Mouse (Mus musculus): ENCODE measurements around the gene Llgl2.

The Llgl2 gene

DNA sequence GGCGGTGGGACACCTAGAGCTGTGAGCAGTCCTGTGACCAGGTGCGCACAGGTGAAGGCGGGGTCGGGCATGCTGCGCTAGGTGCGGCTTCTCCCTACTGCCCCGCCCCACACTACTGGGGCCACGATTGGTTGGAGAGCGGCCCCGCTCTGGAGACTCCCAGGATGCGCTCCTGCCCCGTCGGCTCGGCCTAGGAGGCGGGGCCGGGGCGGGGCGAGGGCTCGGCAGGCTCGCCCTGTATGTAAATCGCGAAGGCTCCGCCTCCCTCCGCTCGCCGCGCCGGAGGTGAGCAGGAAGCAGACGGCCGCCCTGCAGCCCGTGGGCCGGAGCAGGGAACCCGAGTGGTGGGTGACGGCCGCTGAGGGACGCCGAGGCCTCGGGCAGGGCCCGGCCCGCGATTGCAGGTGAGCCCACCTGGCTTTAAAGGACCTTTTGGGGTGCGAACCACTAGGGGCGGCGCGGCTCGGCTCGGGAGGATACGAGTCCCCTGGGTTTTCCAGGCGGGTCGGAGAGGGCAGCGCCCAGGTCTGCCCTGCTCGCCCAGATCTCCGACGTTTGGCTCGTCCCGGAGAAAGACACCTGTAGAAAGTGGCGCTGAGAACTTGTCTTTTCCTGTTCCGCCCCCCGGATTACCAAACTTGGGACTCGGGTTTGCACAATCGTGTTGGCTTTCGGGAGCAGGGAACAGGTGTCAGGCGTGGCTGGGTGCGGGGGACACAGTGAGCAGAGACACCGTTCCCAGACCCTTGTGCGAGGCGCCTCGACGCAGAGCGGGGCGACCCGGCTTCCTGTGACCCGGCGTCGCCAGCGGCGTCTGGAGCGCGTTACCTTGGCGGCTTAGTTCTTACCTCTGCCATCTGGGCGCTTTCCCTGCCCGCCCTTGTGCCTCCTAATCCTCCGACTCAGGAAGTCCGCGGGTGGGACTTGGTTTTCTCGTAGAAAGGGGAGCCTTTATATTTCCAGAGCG lies at the start of gene Llgl2:
Gene Llgl2 (plus strand): TSS at position 276 of the 967 bp plus-strand sequence.
- peak; percentile 60 for DNase-seq

DNA sequence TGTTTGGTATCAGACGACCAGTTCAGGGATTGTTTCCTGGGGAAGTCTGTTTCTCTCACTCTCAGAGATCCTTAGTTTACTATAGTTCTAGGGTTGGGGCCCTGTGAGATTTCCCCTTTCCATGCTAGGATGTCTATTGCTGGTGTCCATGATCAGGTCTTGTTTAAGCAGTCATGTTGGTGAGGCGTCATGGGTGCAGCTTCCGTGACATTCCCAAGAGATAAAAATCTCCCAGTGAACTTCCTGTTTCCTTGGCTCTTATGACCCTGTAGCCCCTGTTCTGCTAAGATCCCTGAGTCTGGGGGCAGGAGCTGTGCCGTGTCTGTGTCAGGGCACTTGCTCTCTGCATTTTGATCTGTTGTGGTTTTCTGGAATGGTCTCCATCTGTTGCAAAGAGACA lies 49.2 kb upstream of the Llgl2 start:
- DNase-seq: no peak

DNA sequence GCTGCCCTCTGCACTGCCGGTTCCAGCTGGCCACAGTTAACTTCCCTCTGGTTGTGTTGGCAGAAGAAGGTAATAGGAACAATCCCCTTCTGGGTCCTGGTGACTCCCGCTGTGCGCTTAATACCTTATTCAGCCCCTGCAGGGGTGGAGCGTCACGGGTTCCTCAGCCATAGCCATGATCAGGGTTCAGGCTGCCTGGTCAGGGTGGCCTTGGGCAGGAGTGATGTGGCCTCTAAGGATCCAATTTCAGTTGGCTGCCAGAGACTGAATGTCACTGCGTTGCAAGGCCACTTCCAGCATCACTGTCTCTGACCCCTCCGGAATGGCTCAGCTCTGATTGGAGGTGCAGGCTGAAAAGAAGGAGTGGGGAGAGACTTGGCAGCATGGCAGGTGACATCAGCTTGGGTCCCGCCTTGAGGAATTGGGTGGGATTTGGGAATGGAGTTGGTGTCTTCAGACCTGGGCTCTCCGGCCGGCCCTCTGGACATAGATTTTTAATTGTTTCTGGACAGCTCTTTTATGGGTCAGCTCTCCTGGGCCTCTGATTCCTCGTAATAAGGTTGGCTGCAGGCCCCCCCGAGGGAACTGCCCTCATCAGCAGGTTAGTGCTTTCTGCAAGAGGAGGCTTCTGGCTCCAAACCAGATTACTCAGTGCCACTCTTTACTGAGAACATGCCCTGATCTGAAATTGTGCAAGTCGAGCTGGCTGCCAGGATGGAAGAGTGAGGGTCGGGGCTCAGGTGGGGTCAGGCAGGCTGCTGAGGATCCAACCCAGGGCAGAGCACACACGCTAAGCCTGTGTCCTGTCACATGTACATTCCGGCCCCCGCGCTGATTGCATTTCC lies 47.8 kb upstream of the Llgl2 start:
- DNase-seq: peak; percentile 4

DNA sequence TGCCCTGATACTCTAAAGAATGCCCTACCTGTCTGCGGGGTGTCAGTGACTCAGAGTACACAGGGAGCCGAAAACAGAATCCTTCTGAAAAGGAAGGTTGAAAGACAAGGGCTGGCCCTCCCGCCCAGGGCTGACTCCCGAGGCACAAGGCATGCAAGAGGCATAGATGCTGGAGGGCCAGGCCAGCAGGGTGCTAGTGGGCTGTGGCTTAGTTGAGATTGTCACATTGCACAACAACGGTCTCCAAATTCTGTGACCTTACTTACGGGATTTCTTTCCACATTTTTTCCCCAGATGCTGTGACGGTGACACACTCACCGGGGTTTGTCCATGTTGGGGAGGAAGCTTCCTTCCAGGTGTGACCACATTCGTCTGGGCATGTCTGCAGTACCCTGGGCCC lies 46.9 kb upstream of the Llgl2 start:
- DNase-seq: peak; percentile 4

DNA sequence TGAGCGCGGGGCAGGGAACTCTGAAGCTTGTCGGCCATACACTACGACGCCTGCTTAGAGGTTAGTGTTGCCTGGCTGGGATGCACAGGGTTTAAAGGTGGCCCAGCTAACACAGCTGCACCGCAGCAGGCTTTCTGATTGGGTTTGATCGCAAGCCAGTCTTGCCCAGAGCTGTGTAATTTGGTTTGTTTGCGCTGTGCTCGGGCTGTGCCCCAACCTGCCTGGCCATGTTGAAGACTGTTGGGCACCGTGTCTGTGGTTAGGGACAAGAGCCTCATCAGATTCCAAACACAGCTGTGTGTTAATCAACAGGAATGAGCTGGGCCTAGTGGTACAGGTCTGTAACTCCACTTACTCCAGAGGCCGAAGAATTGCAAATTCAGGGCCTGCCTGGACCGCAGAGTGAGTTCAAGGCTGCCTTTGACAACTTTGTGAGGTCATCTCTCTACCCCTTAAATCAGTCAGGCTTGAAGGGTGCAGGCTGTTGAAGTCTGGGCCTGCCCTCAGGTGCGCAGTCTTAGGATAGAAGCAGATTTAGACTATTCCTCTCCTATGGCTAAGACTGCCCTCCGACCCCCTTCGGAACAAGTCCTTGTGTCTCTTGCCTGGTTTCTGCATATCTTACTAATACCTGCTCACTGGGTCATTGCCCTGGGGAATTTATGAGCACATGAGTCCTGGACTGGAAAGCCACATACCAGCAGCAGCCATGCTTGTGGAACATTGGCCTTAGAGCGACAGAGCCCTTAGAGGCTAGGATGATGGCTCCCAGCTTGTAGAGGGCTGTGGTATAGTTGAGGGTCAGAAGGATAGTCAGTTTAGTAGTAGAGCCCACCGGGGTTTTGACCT lies 46.1 kb upstream of the Llgl2 start:
- DNase-seq: peak; percentile 5

DNA sequence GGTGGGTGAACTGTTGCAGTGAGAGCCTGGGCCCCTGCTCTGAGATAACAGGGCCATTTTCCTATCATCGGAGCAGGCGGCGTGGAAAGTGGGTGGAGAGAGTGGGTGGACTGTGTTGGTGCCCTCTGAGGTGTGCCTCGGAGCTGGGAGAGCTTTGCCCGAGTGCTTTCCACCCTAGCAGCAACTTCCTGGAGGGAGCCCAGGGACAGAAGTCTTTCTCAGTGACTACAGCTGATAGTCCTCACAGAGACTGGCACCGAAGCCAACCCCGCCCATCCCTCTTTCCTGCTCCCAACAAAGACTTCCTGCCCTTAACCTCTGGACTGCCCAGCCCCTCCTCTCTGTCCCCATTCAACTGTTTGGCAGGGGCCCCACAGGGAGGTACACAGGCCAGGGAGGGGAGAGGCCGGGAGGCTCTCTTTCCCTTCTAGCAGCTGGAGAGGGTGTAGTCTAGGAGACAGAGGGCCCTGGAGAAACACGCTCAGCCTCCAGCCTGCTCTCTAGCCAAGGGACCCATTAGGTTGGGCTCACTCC lies 44.7 kb upstream of the Llgl2 start:
- DNase-seq: peak; percentile 30

DNA sequence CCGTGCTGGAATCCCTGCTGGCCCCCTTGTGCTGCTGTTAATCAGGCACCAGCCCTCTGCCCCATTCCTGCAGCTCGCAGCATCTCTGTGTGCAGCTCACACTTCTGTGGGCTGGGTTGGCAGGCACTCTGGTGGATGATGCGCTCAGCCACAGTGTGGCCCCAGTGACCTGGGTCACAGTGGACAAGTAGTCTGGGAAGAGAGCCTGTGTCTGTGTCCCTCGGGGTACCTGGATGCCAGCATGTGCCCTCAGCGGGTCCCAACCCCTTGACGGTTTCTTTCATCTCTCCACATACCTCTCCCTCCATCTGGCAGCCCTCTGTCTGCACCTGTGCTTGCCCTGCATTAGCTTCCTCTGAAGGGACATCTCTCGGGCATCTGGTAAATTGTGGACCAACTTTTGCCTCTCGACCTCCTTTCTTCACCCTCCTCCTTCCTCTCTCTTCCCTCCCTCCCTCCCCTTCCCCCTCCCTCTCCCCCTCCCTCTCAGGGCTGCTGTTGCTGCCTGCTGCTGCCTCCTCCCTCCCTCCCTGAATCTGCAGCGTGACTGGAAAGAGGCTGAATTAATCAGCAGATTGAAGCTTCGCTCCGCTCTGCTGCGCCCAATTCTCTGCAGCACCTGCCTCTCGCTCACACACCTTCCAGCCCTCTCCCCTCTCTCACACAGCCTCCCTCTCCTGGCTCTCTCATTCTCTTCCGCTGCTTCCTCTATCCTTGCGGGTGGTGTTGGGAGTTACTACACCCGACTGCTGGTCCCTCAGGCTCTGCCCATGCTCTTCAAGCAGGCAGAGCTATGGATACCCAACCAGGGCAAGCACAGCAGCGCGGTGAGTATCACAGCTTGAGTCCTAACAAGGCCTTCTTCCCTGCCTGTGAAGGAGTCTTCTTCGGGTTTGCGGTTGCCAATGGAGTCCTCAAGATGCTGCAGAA lies 43.4 kb upstream of the Llgl2 start:
- DNase-seq: peak; percentile 55

DNA sequence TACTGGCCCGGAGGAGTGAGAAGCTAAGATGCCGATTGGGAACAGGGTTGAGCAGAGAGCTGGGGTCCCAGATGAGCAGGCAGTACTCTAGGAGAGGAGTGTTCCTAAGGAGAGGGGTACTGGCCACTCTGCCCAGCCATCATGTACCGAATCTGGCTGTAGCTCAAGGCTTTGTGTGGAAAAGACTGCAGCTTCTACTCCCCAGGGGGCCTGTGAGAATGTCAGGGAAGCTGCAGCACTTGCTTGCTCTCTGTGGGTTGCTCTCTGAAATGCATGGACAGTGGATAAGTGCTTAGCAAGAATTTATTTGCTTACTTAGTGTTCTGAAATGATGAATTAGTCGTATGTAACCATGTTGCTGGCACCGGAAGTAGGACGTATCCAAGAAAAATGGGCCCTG lies 37.4 kb upstream of the Llgl2 start:
- DNase-seq: peak; percentile 4

DNA sequence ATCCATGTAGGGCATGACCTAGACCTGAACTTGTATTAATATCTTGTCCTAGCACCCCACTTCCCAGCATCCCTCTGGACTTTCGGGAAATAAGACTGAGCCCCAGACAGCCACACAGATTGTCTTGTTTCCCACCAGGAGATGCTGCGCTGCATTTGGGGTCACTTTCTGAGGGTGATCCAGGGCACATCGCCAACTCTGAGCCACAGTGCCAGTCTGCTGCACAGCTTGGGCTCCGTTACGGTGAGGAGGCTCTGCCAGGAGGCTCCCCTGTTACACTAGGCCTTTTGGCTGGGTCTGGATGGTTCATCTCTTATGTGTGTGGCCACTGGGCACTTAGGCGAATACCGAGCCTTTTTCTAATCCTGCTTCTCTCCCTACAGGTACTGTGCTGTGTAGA lies 34.1 kb upstream of the Llgl2 start:
- peak; percentile 9 for DNase-seq

DNA sequence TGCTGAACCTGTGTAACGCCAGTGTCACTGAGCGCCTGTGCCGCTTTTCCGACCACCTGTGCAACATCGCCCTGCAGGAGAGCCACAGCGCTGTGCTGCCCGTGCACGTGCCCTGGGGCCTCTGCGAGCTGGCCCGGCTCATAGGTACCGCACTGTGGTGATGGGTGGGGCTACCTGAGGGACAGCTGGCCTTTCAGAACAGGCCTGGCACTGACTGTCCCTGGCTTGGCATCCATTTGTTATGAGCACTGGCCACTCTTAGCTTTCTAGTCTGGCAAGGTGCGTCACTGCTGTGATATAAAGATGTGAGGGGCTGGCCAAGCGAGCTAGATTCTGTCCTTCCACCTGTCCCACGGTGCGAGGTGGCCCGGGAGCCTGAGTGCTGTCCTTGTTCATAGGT lies 31.9 kb upstream of the Llgl2 start:
- DNase-seq: peak; percentile 3

DNA sequence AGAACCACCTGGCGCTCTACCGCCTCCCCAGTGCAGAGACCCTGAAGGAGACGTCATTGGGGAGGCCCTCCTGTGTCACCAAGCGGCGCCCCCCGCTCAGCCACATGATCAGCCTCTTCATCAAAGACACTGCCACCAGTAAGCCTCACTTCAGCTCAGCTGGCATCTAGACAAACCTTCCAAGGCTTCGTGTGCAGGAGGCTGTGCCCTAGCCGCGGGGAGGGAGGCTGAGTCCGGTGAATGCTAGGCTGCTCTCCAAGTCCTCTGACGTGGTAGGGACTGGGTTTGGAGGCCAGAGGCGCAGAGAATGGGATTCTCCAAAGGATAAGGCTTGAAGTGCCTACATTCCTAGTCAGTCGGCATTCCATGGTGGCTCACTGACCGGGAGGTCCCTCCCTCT lies 31.5 kb upstream of the Llgl2 start:
- peak; percentile 8 for DNase-seq

DNA sequence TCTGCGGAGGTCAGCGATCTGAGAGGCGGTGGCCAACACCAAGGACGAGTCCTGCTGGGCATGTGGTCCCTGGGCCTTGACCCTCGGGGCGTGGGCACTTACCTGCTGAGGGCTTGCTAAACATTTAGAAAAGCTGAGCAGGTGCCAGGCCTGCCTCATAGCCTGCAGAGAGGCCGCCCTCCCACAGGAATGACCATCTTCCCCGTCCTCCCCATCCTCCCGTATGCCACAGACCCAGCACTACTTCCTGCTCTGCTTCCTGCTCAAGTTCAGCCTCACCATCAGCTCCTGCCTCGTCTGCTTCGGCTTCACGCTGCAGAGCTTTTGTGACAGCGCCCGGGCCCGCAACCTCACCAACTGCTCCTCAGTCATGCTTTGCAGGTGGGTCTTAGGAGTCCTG lies 27.0 kb upstream of the Llgl2 start:
- no peak for DNase-seq

DNA sequence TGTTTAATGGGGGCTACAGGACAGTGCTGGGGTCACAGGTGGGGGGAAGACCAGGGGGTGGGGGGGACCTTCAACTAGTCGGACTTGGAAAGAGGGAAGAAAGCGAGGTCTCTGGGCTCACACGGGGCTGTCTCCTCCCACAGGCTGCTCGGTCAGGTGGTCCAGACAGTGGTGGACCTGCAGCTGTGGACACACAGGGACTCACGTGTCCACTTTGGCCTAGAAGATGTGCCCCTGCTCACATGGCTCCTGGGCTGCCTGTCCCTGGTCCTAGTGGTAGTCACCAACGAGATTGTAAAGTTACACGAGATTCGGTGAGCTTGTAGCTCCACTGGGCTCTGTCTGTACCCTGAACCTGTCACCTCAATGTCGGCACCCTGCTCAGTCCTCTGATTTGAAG lies 26.2 kb upstream of the Llgl2 start:
- DNase-seq: no peak

DNA sequence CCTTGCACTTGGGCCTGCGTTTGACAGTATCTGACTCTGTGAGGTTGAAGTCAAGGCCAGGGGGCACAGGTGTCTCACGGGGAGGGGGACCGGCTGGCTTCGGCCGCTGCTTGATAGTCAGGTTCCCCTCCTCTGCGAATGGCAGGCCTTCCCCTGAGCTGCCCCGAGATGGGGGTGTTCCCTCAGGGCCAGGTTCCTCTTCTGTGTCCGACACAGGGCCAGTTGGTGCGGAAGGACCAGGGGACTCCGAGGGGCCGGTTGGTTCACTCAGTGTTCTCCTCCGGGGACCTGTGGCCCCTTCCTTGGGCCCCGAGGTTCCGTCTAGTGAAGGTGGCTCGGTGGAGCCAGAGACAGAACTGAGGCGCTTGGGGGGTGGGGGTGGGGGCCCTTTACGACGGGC lies 22.9 kb upstream of the Llgl2 start:
- no peak for DNase-seq

DNA sequence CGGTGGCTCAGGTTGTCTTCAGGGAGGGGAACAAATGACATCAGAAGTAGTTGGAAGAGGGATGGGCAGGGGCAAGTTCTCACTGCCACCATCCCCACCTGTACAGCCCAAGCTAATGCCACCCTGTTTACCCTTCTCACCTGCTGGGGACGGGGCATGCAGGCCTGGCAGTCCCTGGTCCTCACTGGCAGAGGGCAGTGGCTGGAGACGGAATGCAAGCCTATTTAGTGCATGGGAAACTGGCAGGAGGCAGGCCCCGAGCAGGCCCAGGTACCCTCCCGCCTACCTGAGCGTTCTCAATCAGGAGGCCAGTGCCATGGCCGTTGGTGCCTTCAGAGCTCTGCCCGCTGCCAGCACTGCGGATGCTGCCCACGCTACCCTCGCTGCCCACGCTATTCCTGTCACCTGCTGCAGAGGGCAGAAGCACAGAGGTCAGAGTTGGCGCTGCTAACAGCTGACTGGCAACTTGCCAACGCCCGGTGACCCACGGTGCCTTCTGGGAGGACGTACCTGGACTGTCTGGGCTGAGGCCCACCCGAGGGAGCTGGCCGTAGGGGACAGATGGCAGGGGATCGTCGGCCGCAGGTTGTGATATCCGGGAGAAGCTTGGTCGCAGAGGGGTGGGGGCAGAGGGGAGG lies 20.7 kb upstream of the Llgl2 start:
- DNase-seq: no peak

DNA sequence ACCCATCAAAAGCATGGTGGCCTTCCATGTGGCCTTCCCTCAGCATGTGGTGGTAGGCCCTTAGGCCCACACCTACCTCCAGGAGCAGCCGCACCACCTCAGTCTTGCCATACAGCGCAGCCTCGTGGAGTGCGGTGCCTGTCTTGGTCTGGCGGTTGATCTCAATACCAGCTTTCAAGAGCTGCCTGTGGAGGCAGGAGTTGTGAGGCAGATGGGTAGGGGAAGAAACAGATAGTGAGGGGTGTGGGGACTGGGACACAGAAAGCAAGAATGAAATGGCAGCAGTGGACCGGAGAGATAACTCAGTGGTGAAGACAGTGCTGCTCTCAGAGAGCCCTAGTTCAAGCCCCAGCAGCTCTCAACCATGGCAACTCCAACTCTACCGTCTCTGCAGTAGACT lies 18.8 kb upstream of the Llgl2 start:
- DNase-seq: no peak

DNA sequence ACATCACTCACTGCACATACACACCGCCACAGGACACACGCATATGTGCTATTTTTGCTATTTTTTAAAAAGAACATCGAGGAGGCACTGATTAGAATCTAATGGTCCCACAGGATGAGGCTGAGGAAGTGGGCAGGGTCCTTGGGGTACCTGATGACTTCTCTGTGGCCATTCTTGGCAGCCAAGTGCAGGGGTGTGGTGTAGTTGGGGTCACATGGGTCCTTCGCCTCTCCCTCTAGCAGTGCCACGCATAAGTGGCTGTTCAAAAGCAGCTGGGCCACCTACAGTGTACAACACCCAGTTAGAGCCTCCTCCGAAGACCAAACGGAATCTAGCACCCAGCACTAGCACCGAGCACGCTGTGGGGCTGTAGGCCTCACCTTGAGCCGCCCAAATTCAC lies 17.7 kb upstream of the Llgl2 start:
- no peak for DNase-seq

DNA sequence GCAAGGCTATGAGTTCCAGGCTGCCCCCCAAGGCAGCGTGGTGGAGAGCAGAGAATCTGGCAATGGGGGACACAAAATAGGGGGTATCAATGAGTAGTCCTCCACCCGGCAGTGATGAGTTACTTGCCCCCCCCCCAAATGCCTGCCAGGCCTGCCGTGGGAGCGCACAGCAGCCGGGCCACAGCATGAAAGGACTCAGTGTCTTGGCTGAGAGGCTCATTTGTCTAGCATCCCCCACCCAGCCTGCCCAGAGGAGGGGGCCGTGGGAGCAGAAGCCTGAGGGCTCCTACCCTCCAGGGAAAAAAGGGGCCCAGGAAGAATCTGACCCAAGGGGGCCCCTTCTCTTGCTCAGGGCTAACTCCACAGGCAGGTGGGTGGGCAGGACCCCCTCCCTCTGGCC lies 16.5 kb upstream of the Llgl2 start:
- no peak for DNase-seq

DNA sequence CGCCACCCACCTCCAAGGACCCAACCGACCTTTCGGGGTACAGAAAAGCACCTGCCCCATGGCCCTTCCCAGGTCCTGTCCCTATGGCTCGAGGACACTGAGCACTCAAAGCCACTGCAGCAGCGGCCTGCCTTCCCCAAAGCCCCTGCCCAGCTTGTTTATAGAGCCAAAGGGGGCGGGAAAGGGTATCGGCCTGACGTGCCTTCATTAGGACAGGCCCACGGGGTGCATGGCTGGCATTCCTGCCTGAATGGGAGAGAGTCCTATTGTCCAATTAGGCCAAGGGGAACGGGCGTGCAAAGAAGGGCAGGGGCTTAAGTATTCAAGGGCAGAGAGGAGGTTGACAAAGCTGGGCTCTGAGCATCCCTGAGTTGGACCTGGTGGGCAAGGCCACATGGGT lies 15.9 kb upstream of the Llgl2 start:
- no peak for DNase-seq

DNA sequence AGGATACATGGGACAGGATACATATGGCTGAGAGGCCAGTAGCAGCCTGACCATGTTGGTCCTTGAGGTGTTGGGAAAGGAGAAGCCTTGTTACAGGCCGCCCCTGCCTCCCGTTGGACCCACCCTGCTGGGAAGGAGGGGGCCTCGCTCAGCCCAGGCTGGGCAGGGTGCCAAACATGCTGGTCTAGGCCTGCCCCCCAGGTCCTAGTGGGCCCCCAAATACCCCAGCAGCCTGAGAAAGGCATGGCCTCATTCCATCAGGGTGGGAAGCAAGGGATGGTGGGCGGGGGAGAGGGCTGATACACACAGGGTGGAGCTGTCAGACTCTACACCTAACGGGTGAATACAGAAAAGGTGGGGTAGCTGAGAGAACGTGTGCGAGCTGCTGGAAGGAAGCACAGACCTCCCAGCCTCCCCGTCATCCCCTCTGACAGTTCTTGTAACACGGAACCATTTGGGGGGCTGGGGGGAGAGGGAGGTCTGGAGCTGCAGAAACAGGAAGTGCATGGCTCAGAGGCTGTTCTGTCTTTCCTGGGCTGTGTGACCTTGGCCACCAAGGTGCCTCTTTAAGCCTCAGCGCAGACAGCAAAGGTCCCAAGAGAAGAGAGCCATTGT lies 15.0 kb upstream of the Llgl2 start:
- no peak for DNase-seq
